Mouse (Mus musculus): ENCODE results near the gene Rrm1.
"Not testable (repeated sequence)": the region's sequence is repeated elsewhere in the genome, so short reads cannot be mapped to it uniquely, and the experiment has no call there.

The Rrm1 gene
- long read RNA-seq, experiment 1, transcript Rrm1-201 (19 exons, 3,997 nt): major isoform, 7 of 9 reads
- long read RNA-seq, experiment 1, partial matches to known transcripts: 1 of 9 reads
- long read RNA-seq, experiment 1, other reads (novel, unspliced or antisense): 1 of 9 reads
- long read RNA-seq, experiment 2, transcript Rrm1-201 (19 exons, 3,997 nt): major isoform, 8 of 14 reads
- long read RNA-seq, experiment 2, partial matches to known transcripts: 6 of 14 reads
- long read RNA-seq, experiment 2, other reads (novel, unspliced or antisense): 0 of 14 reads

DNA sequence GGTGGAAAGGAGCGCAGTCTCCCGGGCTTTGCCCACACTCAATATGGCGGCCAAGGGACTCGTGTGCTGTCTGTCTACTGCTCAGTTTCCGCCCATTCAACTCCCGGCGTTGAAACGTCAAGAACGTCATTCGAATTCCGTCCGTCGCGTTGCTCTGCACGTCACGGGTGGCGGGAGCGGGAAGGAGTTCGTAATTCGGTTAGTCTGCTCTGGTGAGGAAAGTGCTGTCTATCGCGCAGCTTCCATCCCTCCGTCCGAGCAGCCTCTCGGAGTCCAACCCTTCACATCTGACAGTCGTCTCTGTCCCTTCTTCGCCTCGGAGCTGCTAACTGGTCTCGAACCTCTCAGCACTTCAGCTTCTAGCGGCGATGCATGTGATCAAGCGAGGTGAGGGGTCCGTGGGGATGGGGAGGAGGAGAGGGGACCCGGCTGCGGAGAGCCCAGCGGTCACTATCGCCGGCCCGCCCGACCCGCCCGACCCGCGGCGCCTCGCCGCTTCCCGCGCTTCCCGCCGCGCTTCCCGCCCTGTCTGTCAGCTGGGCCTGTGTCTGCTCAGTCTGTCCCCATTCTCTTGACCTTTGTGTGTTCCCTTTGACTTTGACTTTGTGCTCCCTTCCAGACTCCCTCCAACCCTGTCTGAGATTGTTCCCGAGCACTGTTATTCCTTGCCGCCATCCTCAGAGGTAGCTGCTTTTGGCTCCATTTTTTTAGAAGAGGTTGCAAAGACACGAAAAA lies at the start of gene Rrm1:
Rrm1 (plus strand) TSS at position 39 of the 735 bp plus-strand sequence.
- intact Hi-C loops (cut with DNase I): loop anchor here (5.0 kb wide), 1 partner anchor 40 kb away; the partner anchor contains the start of gene Olfr543

DNA sequence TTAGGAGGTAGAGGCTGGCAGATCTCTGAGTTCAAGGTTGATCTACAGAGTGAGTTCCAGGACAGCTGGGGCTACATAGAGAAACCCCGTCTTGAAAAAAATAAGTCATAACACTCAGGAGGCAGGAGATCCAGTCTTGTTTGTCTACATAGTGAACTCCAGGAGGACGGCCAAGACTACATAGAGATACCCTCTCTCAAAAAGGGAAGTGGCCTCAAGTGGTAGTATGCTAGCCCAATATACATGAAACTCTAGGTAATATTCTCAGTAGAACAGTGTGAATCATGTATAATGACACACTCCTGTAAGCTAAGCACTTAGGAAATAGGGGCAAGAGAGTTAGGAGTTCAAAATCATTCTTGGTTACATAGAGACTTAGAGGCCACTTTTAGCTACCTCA lies 47.6 kb upstream of the Rrm1 start:
- intact Hi-C loops (cut with DNase I): no loop called here

DNA sequence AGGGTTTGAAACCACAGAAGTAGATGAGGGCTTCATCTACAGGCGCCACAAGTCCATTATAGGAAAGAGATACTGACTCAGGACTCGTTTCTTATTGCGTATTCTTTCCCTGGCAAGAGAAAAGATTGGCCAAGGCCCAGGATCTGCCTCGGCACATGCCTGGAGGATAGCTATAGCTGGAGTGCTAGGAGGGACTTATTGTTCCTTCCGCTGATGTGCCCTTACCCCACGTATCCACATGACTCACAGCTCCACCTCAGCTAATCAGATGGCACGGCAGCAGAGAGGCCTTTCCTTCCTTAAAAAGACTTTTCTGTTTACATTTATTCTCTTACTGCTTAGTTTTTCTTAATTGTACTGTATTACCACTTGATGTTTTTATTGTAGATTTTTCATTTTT lies 45.6 kb upstream of the Rrm1 start:
- intact Hi-C loops (cut with DNase I): no loop called here

DNA sequence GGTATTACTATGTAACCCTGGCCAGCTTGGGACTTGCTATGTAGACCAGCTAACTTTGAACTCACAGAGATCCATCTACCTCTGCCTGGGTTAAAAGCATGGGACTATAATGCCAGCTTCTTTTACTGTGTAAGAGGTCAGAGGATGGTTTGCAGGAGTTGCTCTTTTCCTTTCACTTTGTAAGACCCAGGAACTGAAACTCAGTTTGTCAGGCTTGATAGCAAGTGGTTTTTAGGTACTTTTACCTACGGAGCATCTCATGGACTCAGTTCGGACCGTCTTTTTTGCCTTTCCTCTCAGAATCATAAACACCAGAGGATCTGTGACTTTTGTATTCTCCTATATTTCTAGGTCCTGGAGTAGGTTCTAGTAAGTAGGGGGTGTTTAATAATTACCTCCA lies 45.2 kb upstream of the Rrm1 start:
- intact Hi-C loops (cut with DNase I): no loop called here

DNA sequence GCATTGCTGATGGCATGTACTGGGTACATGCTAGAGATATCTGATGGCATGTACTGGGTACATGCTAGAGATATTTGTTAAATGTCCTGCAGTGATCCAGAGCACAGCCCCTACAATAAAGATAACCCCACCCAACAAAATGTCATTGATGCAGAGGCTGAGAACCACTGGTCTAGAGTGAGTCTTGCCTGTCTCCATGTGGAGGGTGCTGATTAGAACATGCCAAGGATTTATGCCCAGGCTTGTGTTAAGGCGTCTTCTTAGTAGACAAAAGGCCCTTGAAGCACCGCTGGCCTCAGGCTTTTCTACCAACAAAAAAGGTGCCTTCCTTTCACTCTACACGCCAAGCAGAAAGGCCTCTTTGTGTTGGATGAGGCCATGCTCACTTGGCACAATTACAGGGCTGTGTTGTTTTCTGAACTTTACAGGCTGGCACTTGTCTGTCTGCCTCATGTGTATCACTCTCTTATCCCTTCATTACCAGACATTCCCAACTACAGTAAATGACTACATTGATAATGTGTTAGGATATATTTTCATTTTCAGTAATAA lies 42.2 kb upstream of the Rrm1 start:
- intact Hi-C loops (cut with DNase I): no loop called here

DNA sequence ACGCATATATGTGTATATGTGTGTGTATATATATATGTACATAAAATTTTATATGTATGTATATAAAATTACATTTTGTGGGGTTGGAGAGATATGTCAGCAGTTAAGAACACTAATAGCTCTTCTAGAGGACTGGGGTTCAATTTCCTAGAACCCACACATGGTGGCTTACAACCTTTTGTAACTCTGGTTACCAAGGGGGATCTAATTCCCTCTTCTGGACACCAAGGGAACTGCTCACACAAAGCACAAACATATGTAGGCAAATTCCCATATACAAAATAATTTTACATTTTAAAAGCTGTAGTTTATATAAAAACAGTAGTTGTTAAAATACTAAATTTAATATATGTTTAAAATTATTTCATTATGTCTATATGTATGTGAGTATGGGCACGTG lies 37.4 kb upstream of the Rrm1 start:
- intact Hi-C loops (cut with DNase I): no loop called here

DNA sequence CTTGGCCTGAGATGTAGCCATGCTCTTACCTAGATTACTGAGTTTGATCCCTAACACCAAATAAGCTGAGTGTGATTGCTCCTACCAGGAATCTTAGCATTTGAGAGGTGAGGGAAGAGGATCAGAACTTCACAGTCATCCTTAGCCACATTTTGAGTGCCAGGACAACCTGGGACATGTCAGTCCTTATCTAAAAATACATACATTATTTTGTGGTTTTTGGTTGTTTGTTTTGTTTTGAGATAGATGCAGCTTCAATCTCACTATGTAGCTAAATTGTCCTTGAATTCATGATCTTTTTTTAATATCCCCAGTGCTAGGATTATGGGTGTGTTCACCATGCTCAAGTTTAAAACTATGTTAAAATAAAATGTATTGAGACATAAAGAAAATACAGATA lies 34.1 kb upstream of the Rrm1 start:
- intact Hi-C loops (cut with DNase I): no loop called here

DNA sequence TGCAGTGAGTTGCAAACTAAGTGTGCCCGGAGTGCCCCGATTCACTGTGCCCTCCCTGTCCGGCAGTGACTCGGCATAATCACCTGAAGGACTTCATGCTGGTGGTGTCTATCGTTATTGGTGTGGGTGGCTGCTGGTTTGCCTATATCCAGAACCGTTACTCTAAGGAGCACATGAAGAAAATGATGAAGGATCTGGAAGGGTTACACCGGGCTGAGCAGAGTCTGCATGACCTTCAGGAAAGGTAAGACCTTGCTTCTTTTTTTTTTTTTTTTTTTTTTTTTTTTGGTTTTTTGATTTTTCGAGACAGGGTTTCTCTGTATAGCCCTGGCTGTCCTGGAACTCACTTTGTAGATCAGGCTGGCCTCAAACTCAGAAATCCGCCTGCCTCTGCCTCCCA lies 26.2 kb upstream of the Rrm1 start:
- intact Hi-C loops (cut with DNase I): not testable (repeated sequence)

DNA sequence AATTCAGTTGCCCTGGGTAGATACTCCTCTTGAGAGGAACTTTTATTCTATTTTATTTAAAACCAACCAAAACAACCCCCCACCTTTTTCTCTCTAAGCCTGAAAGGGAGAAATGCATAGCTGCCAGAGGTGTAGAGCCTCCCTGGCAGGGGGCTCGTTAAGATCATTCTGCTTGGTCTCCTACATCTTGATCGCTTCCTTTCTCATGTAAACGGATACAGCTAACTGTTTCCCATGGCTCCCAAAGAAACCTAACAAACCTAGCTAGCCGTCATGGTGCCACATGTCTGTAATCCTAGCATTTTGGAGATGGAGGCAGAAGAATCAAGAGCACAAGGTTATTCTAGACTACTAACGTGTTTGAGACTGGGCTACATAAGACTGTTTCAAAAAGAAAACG lies 25.7 kb upstream of the Rrm1 start:
- intact Hi-C loops (cut with DNase I): no loop called here

DNA sequence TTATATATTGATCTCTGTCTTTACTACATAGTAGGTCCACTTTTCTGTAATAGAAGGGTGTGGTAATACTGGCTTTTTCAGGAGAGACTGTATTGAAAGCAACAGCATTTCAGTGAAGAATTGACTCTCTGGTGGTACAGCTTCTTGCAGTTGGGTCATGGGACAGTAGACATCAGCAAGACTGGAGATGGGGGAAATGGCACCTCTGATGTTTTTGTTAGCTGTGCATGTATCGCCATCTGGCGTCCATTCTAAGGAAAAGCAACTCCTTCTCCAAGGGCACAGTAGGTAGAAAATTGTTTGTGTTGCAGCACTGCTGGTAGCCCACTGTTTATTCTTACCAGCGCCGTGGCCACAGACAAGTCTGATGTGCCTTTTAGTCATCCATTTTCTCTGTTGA lies 24.1 kb upstream of the Rrm1 start:
- intact Hi-C loops (cut with DNase I): loop anchor here (1.0 kb wide), 1 partner anchor 150 kb away; the partner anchor contains the start of gene Stim1

DNA sequence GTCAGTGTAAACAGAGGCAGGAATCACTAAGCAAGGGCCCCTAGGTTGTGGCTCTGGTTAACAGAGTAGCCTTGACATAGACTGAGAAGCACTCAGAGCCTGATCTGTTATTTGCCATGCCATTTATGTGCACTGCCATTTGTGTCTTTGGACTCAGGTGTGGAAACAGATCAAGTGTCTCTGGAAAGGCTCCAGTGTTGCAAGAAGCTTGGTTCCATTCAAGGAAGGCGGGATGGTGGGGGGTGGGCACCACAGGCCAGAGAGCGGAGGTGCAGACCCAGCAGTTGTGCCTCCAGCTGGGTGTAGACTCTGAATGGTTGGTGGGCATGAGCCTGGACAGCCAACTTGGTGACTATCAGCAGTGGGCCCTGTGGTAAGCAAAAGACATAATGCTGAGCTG lies 19.5 kb upstream of the Rrm1 start:
- intact Hi-C loops (cut with DNase I): no loop called here

DNA sequence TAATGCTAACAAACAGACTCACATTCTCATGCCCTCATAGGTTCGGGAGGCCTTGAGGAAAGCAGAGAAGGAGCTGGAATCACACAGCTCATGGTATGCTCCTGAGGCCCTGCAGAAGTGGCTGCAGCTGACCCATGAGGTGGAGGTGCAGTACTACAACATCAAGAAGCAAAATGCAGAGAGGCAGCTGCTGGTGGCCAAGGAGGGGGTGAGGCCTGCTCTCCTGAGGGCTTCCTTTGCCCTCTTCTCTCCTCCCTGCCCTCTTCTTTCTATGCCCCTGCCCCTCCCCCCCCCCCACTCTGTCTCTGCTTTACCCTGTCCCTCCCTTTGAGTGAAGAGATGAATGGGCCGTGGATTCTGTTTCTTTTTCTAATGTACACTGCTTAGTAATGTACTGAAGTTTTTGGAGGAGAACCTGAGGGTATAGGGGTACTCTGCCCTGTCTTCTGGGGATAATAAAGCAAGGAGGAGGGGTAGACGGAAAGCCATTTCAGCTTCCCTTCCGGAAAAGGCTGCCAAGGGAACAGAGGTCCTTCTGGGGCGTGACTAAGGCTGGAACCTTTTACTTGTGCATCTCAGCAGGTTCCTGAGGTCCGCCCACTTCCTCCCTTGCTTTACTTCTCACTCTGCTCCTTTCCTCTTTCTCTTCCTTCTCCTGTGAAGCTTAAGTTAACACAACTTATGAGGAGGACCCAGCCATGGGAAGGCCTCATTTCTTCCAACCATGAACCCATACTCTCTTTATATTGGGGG lies 15.4 kb upstream of the Rrm1 start:
- intact Hi-C loops (cut with DNase I): no loop called here

DNA sequence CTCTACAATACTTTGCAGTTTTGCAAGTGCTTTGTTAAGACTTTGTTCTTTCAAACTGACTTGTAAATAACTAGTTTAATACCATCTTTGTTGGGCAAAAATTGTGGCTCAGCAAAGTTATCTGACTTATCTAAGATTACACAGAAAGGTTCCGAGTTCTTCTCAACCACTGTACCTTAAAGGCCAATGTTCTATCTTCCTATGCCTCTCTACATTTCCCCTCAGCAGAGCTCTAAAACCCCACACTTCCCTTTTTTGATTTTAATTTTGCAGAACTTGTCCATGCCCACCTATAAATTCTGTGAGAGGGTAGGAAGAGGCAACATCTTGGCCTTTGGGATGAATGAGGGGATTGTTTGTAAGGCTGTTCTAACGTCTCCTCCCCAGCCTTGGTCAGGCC lies 7.2 kb upstream of the Rrm1 start:
- intact Hi-C loops (cut with DNase I): no loop called here

DNA sequence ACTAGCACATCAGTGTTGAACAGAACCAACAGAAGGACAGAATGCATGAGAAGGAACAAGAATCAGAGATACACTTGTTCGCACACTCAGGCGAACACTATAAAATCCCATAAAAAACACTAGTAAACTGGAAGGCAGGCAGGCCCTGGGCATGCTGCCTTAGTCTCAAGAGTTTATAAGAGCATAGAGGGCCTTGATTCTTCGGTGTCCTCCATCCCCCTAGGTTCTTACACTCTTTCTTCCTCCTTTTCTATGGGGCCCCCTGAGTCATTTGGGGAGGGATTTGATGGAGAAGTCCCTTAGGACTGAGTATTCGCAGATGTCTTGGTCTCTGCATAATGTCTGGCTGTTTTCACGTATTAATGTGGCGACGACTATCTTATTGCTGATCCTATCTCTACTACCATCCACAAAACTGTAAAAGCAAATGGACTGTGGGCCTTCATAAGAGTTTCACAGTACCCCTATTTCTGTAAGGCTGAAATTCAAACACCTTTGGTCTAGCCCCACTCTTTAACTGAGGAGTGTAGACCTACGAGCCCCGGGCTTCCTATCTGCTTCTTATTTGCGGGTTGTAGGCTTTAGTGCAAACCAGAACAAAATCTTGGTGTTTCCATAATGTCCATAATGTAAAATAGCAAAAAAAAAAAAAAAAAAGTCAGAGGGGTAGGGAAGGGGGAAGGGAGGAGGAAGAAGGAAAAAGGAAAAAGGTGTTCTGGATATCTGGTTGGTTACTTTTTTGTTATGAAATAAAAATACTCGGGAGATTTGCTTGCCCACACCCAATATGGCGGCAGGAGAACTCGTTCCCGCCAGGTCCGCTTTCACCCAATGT lies 456 bp upstream of the Rrm1 start:
- intact Hi-C loops (cut with DNase I): loop anchor here (5.0 kb wide), 1 partner anchor 41 kb away; the partner anchor contains the start of gene Olfr543

DNA sequence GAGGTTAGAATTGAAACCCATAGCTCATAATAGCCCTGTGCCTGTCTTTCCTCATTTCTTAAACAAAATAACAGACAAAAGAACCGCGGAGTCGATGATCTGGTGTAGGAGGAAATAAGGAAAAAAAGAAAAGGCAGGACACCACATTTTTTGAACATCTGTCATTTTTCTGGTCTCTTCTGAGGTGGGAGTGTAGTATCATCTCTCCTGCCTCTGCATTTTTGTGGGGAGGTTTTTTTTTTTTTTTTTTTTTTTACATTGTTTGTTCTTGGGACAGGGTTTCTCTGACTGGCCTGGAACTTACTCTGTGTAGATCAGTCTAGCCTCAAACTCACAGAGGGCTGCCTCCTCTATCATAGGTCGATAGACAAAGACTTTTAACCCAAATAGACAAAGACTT lies 937 bp downstream of the Rrm1 start:
- intact Hi-C loops (cut with DNase I): loop anchor here (5.0 kb wide), 1 partner anchor 40 kb away; the partner anchor contains the start of gene Olfr543

DNA sequence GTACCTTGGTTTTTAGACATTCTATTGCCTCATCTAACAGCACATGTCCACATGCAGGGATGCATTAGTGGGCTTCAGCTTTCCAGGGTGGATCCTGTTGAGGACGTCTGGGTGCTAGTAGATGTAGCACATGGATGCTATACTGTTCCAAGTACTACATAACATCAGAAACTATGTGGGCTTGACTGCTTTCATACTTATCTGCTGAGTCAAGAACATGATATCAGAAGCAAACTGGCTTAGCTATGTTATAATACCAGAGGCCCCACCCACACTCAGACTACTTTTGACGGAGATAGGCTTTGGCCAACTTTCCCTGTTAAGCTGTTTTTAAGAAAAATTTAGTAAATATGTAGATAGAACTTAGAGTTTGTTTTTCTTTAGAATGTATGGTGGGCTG lies 2.8 kb downstream of the Rrm1 start:
- intact Hi-C loops (cut with DNase I): loop anchor here (5.0 kb wide), 1 partner anchor 38 kb away; the partner anchor contains the start of gene Olfr543

DNA sequence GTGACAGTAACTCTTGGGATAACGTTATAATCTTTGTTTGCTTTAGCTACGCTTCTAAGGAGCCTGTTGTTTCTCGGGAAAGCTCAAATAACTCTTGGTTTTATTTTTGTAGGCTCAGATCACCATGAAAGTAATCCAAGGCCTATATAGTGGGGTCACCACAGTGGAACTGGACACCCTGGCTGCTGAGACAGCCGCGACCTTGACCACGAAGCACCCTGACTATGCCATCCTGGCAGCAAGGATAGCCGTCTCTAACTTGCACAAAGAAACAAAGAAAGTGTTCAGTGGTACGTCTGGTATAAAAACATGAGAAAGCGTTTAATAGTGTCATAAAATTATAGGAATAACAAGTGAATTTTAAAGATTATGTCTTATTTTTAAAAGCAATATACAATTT lies 4.9 kb downstream of the Rrm1 start:
- intact Hi-C loops (cut with DNase I): no loop called here

DNA sequence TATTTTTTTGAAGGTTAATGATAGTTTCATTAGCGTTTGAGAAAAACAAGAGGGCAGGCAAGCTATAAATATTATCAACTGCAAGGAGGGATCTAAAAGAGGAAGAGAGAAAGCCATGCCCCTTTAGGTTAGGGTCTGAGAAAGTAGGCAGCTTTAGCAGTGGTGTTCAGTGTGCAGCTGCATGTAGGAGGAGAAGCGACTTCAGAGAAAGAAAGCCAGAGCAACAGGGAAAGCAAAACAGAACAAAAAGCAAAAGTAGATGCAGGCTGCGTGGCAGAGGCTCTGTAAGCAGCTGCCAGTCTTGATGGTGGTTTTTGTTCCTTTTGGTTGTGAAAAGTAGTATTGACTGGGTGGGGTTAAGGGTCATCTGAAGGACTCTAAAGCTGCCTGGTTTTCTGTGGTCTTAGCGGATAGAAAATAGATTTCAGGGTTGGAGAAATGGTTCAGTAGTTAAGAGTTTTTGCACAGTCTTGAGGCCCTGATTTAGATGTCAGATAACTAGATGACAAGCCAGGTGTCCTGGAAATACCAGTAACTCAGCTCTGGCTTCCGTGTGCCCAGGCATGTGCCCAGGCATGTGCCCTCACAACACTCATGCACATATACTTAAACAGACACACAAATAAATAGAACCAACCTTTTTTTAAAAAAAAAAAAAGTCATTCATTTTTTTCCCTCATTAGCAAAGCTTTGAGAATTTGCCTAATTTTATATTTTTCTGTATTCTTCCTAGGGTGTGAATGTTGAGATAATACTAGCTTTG lies 17.3 kb downstream of the Rrm1 start:
- intact Hi-C loops (cut with DNase I): no loop called here

DNA sequence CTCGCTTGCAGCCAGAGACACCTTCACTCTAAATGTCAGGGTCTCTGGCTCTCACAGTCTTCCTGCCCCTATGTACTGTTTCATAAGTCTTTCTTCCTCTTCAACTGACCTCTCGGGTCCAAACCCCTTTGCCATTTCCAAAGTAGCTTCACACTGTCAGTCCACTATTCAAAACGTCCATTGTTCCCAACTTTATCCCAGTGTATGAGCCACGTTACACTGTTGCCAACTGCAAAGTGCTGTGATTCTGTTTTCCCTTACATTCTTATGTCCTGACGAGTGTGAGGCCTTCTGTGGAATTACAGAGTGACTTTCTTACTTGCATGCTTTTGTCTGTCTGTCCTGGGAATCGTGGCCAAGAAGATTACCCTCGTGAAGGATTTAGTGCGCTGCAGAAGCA lies 26.1 kb downstream of the Rrm1 start:
- intact Hi-C loops (cut with DNase I): no loop called here

DNA sequence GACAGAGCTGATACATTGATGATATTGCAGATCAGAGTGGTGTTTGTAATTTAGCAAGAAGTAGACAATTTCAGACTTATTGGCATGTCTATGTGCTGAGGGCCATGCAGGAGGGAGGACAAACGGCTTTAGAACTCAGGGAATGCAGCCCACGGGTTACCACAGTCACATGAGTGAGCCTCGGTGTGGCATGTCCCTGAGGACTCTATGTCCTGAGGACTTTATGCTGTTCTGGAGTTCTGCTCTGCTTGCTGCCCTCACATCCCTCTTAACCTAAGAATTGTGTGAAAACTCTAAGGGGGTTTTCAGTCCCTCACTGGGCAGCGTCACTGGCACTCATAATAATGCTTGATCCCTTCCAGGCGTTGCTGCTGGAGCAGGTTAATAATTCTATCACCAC lies 31.2 kb downstream of the Rrm1 start:
- intact Hi-C loops (cut with DNase I): no loop called here
